Mouse (Mus musculus): ENCODE measurements at regions not wholly inside any gene's neighbourhood (a gene's known extent, or its start where the extent isn't known, plus 50 kb on each side); places are given as distances from the start of the nearest gene placed in this dataset.
A peak's percentile ranks its signal among the peaks of the same experiment; 100 is the strongest.

- Histone ChIP-seq H3K27me3 (ENCODE audit: control insufficient read depth, insufficient read depth, low read length) (no peaks in the 10 kb centered on the region), H3K27ac (ENCODE audit: low read depth, low read length) (peak overlapping the region; percentile 2; the same call in 1 of the 2 replicates), H3K9me3 (ENCODE audit: control insufficient read depth, low read length) (no peaks in the 10 kb centered on the region), H3K36me3 (ENCODE audit: control insufficient read depth, insufficient read depth, low read length) (no peaks in the 10 kb centered on the region), H3K4me3 (ENCODE audit: low read depth, low read length) (no peak overlapping the region), H3K9ac (ENCODE audit: low read depth, low read length) (no peak overlapping the region), H3K4me2 (replicated peaks; ENCODE audit: low read depth, low read length) (no peak overlapping the region), H3K4me1 (replicated peaks; ENCODE audit: control insufficient read depth, insufficient read depth, low read length) (no peaks in the 10 kb centered on the region)
- DNase-seq (ENCODE audit: low spot score) (peak; percentile 29), ATAC-seq (ENCODE audit: low FRiP score) (no peak; the same call in 1 of the 2 replicates)
- WGBS: 23% methylated on average over 7 of the region's 7 CpGs
Measured at GRCm38 (mm10) chr9:46645469-46645884, 325.7 kb upstream of the 4931429L15Rik start.

- 72% methylated on average over 3 of the region's 3 CpGs for WGBS
- H3K4me3 ChIP-seq (ENCODE audit: low read depth, low read length): no peak overlapping the region
- ATAC-seq (ENCODE audit: low FRiP score): no peak
- H3K27ac ChIP-seq (ENCODE audit: low read depth, low read length): no peak overlapping the region
- H3K4me2 ChIP-seq (replicated peaks; ENCODE audit: low read depth, low read length): no peak overlapping the region
- no peaks in the 10 kb centered on the region for H3K36me3 ChIP-seq (ENCODE audit: control insufficient read depth, insufficient read depth, low read length)
- DNase-seq (ENCODE audit: low spot score): no peak
- H3K9ac ChIP-seq (ENCODE audit: low read depth, low read length): no peak overlapping the region
- H3K9me3 ChIP-seq (ENCODE audit: control insufficient read depth, low read length): no peaks in the 10 kb centered on the region
- no peaks in the 10 kb centered on the region for H3K27me3 ChIP-seq (ENCODE audit: control insufficient read depth, insufficient read depth, low read length)
- no peaks in the 10 kb centered on the region for H3K4me1 ChIP-seq (replicated peaks; ENCODE audit: control insufficient read depth, insufficient read depth, low read length)
Measured at GRCm38 (mm10) chr9:46643551-46643950, 323.8 kb upstream of the 4931429L15Rik start.

GRCm38 (mm10) chr9:46642696-46643095 is 322.9 kb upstream of the 4931429L15Rik start:
- Histone ChIP-seq H3K9ac (ENCODE audit: low read depth, low read length) (no peak overlapping the region), H3K27ac (ENCODE audit: low read depth, low read length) (no peak overlapping the region), H3K9me3 (ENCODE audit: control insufficient read depth, low read length) (no peaks in the 10 kb centered on the region), H3K4me2 (replicated peaks; ENCODE audit: low read depth, low read length) (no peak overlapping the region), H3K27me3 (ENCODE audit: control insufficient read depth, insufficient read depth, low read length) (no peaks in the 10 kb centered on the region), H3K4me3 (ENCODE audit: low read depth, low read length) (no peak overlapping the region), H3K4me1 (replicated peaks; ENCODE audit: control insufficient read depth, insufficient read depth, low read length) (no peaks in the 10 kb centered on the region), H3K36me3 (ENCODE audit: control insufficient read depth, insufficient read depth, low read length) (no peaks in the 10 kb centered on the region)
- WGBS: 8% methylated on average over 9 of the region's 9 CpGs
- ATAC-seq (ENCODE audit: low FRiP score): no peak
- DNase-seq (ENCODE audit: low spot score): peak; percentile 80

GRCm38 (mm10) chr9:46636261-46637010 is 316.6 kb upstream of the 4931429L15Rik start:
- Histone ChIP-seq H3K9me3 (ENCODE audit: control insufficient read depth, low read length) (no peaks in the 10 kb centered on the region), H3K4me2 (replicated peaks; ENCODE audit: low read depth, low read length) (no peak overlapping the region), H3K4me1 (replicated peaks; ENCODE audit: control insufficient read depth, insufficient read depth, low read length) (no peaks in the 10 kb centered on the region), H3K4me3 (ENCODE audit: low read depth, low read length) (no peak overlapping the region), H3K27ac (ENCODE audit: low read depth, low read length) (no peak overlapping the region), H3K27me3 (ENCODE audit: control insufficient read depth, insufficient read depth, low read length) (no peaks in the 10 kb centered on the region), H3K36me3 (ENCODE audit: control insufficient read depth, insufficient read depth, low read length) (no peaks in the 10 kb centered on the region), H3K9ac (ENCODE audit: low read depth, low read length) (no peak overlapping the region)
- 67% methylated on average over 8 of the region's 8 CpGs for WGBS
- peak; percentile 32 for DNase-seq (ENCODE audit: low spot score)
- ATAC-seq (ENCODE audit: low FRiP score): no peak

GRCm38 (mm10) chr9:46633952-46634351 is 314.2 kb upstream of the 4931429L15Rik start:
- no peaks in the 10 kb centered on the region for H3K27me3 ChIP-seq (ENCODE audit: control insufficient read depth, insufficient read depth, low read length)

GRCm38 (mm10) chr9:46632576-46632975 is 312.8 kb upstream of the 4931429L15Rik start:
- no peak for ATAC-seq (ENCODE audit: low FRiP score)
- DNase-seq (ENCODE audit: low spot score): no peak
- 89% methylated on average over 10 of the region's 10 CpGs for WGBS

More at GRCm38 (mm10) chr9:46633952-46634351, 314.2 kb upstream of the 4931429L15Rik start:
- 81% methylated on average over 4 of the region's 4 CpGs for WGBS
- Histone ChIP-seq H3K4me1 (replicated peaks; ENCODE audit: control insufficient read depth, insufficient read depth, low read length) (no peaks in the 10 kb centered on the region), H3K9me3 (ENCODE audit: control insufficient read depth, low read length) (no peaks in the 10 kb centered on the region), H3K4me3 (ENCODE audit: low read depth, low read length) (no peak overlapping the region), H3K4me2 (replicated peaks; ENCODE audit: low read depth, low read length) (no peak overlapping the region), H3K9ac (ENCODE audit: low read depth, low read length) (no peak overlapping the region), H3K27ac (ENCODE audit: low read depth, low read length) (no peak overlapping the region), H3K36me3 (ENCODE audit: control insufficient read depth, insufficient read depth, low read length) (no peaks in the 10 kb centered on the region)
- no peak for DNase-seq (ENCODE audit: low spot score)
- no peak for ATAC-seq (ENCODE audit: low FRiP score)

GRCm38 (mm10) chr9:46622255-46622654 is 302.5 kb upstream of the 4931429L15Rik start:
- no peaks in the 10 kb centered on the region for H3K36me3 ChIP-seq (ENCODE audit: control insufficient read depth, insufficient read depth, low read length)
- no peak for DNase-seq (ENCODE audit: low spot score)
- 90% methylated on average over 2 of the region's 2 CpGs for WGBS
- H3K9ac ChIP-seq (ENCODE audit: low read depth, low read length): no peak overlapping the region
- ATAC-seq (ENCODE audit: low FRiP score): no peak
- H3K4me3 ChIP-seq (ENCODE audit: low read depth, low read length): no peak overlapping the region
- no peaks in the 10 kb centered on the region for H3K4me1 ChIP-seq (replicated peaks; ENCODE audit: control insufficient read depth, insufficient read depth, low read length)
- no peaks in the 10 kb centered on the region for H3K9me3 ChIP-seq (ENCODE audit: control insufficient read depth, low read length)
- no peak overlapping the region for H3K4me2 ChIP-seq (replicated peaks; ENCODE audit: low read depth, low read length)
- no peak overlapping the region for H3K27ac ChIP-seq (ENCODE audit: low read depth, low read length)
- no peaks in the 10 kb centered on the region for H3K27me3 ChIP-seq (ENCODE audit: control insufficient read depth, insufficient read depth, low read length)

More at GRCm38 (mm10) chr9:46632576-46632975, 312.8 kb upstream of the 4931429L15Rik start:
- no peaks in the 10 kb centered on the region for H3K27me3 ChIP-seq (ENCODE audit: control insufficient read depth, insufficient read depth, low read length)
- H3K27ac ChIP-seq (ENCODE audit: low read depth, low read length): no peak overlapping the region
- no peak overlapping the region for H3K4me3 ChIP-seq (ENCODE audit: low read depth, low read length)
- no peak overlapping the region for H3K9ac ChIP-seq (ENCODE audit: low read depth, low read length)
- H3K9me3 ChIP-seq (ENCODE audit: control insufficient read depth, low read length): no peaks in the 10 kb centered on the region
- H3K4me1 ChIP-seq (replicated peaks; ENCODE audit: control insufficient read depth, insufficient read depth, low read length): no peaks in the 10 kb centered on the region
- H3K4me2 ChIP-seq (replicated peaks; ENCODE audit: low read depth, low read length): no peak overlapping the region
- no peaks in the 10 kb centered on the region for H3K36me3 ChIP-seq (ENCODE audit: control insufficient read depth, insufficient read depth, low read length)

GRCm38 (mm10) chr9:46621851-46622250 is 302.1 kb upstream of the 4931429L15Rik start:
- 96% methylated on average over 6 of the region's 6 CpGs for WGBS
- DNase-seq (ENCODE audit: low spot score): no peak

More at GRCm38 (mm10) chr9:46621851-46622250, 302.1 kb upstream of the 4931429L15Rik start:
- Histone ChIP-seq H3K9ac (ENCODE audit: low read depth, low read length) (no peak overlapping the region), H3K4me2 (replicated peaks; ENCODE audit: low read depth, low read length) (no peak overlapping the region), H3K4me1 (replicated peaks; ENCODE audit: control insufficient read depth, insufficient read depth, low read length) (no peaks in the 10 kb centered on the region), H3K27ac (ENCODE audit: low read depth, low read length) (no peak overlapping the region), H3K9me3 (ENCODE audit: control insufficient read depth, low read length) (no peaks in the 10 kb centered on the region), H3K27me3 (ENCODE audit: control insufficient read depth, insufficient read depth, low read length) (no peaks in the 10 kb centered on the region), H3K4me3 (ENCODE audit: low read depth, low read length) (no peak overlapping the region), H3K36me3 (ENCODE audit: control insufficient read depth, insufficient read depth, low read length) (no peaks in the 10 kb centered on the region)
- ATAC-seq (ENCODE audit: low FRiP score): no peak
